Mouse (Mus musculus): ENCODE results near the gene Atg16l2.

GRCm38 (mm10) chr7:101295438-101295837 is 6.6 kb downstream of the Atg16l2 start:
- TF ChIP-seq EP300 (IDR thresholded peaks at IDR 0.05) (no peak), CTCF (IDR thresholded peaks at IDR 0.05) (no peak)
